Mouse (Mus musculus): ENCODE data around the gene Vwa8. TPM values are rescaled to one million over a fixed set of nuclear protein-coding genes. Genes with fewer than 3 reads are reported as not detected.

Vwa8 gene
- polyA plus RNA-seq, 1 experiment = 0.11 TPM

GRCm38 (mm10) chr14:79031230-79031740 lies 182.4 kb downstream of the Vwa8 start:
- TF ChIP-seq TAL1 (IDR thresholded peaks at IDR 0.05; ENCODE audit: low read length) (no peak), GATA1 (IDR thresholded peaks at IDR 0.05; ENCODE audit: low read length) (no peak)
- H3K27me3 ChIP-seq (ENCODE audit: control insufficient read depth) = no peaks in the 10 kb centered on the region
- no peaks in the 10 kb centered on the region for H3K9me3 ChIP-seq (ENCODE audit: control insufficient read depth, low read length)
- H3K36me3 ChIP-seq (ENCODE audit: control insufficient read depth) = no peaks in the 10 kb centered on the region
- no peak overlapping the region for H3K4me3 ChIP-seq (replicated peaks)
- H3K4me1 ChIP-seq (ENCODE audit: control insufficient read depth) = no peaks in the 10 kb centered on the region

- no peaks in the 10 kb centered on the region for H3K27me3 ChIP-seq (ENCODE audit: control insufficient read depth)
- no peaks in the 10 kb centered on the region for H3K9me3 ChIP-seq (ENCODE audit: control insufficient read depth, low read length)
- no peaks in the 10 kb centered on the region for H3K36me3 ChIP-seq (ENCODE audit: control insufficient read depth)
- no peak for TF ChIP-seq TAL1 (IDR thresholded peaks at IDR 0.05; ENCODE audit: low read length)
- no peak for TF ChIP-seq GATA1 (IDR thresholded peaks at IDR 0.05; ENCODE audit: low read length)
- H3K4me1 ChIP-seq (ENCODE audit: control insufficient read depth) = no peaks in the 10 kb centered on the region
- no peak overlapping the region for H3K4me3 ChIP-seq (replicated peaks)
These were observed 184.5 kb downstream of the Vwa8 start for GRCm38 (mm10) chr14:79033396-79033795.

GRCm38 (mm10) chr14:79034511-79034913 lies 185.7 kb downstream of the Vwa8 start:
- Histone ChIP-seq H3K36me3 (ENCODE audit: control insufficient read depth) (no peaks in the 10 kb centered on the region), H3K9me3 (ENCODE audit: control insufficient read depth, low read length) (no peaks in the 10 kb centered on the region), H3K4me3 (replicated peaks) (no peak overlapping the region), H3K27me3 (ENCODE audit: control insufficient read depth) (no peaks in the 10 kb centered on the region), H3K4me1 (ENCODE audit: control insufficient read depth) (no peaks in the 10 kb centered on the region)
- TF ChIP-seq GATA1 (IDR thresholded peaks at IDR 0.05; ENCODE audit: low read length) (no peak), TAL1 (IDR thresholded peaks at IDR 0.05; ENCODE audit: low read length) (no peak)

- Histone ChIP-seq H3K9me3 (ENCODE audit: control insufficient read depth, low read length) (no peaks in the 10 kb centered on the region), H3K36me3 (ENCODE audit: control insufficient read depth) (no peaks in the 10 kb centered on the region; the same call in 1 of the 2 replicates), H3K4me1 (ENCODE audit: control insufficient read depth) (no peaks in the 10 kb centered on the region), H3K4me3 (replicated peaks) (no peak overlapping the region), H3K27me3 (ENCODE audit: control insufficient read depth) (no peaks in the 10 kb centered on the region)
- TF ChIP-seq GATA1 (IDR thresholded peaks at IDR 0.05; ENCODE audit: low read length) (no peak), TAL1 (IDR thresholded peaks at IDR 0.05; ENCODE audit: low read length) (no peak)
These were observed 186.7 kb downstream of the Vwa8 start for GRCm38 (mm10) chr14:79035575-79035974.

GRCm38 (mm10) chr14:79047186-79047585 lies 198.3 kb downstream of the Vwa8 start:
- no peaks in the 10 kb centered on the region for H3K9me3 ChIP-seq (ENCODE audit: control insufficient read depth, low read length)
- H3K27me3 ChIP-seq (ENCODE audit: control insufficient read depth) = no peaks in the 10 kb centered on the region
- no peak for TF ChIP-seq TAL1 (IDR thresholded peaks at IDR 0.05; ENCODE audit: low read length)
- TF ChIP-seq GATA1 (IDR thresholded peaks at IDR 0.05; ENCODE audit: low read length) = no peak
- H3K4me3 ChIP-seq (replicated peaks) = no peak overlapping the region
- H3K4me1 ChIP-seq (ENCODE audit: control insufficient read depth) = no peaks in the 10 kb centered on the region
- no peaks in the 10 kb centered on the region; the same call in 1 of the 2 replicates for H3K36me3 ChIP-seq (ENCODE audit: control insufficient read depth)

DNA sequence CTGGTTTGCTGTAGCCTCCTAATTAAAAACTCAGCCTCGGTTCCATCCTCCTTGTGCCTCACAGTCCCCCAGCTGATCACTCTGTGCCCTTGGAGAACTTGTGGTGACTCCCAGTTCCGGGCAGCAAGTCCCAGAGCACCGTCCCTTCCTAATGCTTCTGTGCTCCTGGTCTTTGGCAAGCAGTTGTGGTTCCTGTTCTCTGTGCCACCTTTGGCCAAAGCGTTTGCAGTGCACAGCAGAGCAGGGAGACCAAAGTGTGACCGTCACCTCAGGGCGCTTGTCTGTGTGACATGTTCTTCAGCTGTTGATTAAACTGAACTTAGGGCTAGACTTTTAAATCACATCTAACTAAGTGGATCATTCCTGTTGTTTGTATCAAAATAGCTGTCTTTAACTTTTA lies 199.1 kb downstream of the Vwa8 start:
- no peak for TF ChIP-seq GATA1 (IDR thresholded peaks at IDR 0.05; ENCODE audit: low read length)
- no peak for TF ChIP-seq TAL1 (IDR thresholded peaks at IDR 0.05; ENCODE audit: low read length)
- Histone ChIP-seq H3K27me3 (ENCODE audit: control insufficient read depth) (no peaks in the 10 kb centered on the region), H3K36me3 (ENCODE audit: control insufficient read depth) (no peaks in the 10 kb centered on the region; the same call in 1 of the 2 replicates), H3K4me3 (replicated peaks) (no peak overlapping the region), H3K9me3 (ENCODE audit: control insufficient read depth, low read length) (no peaks in the 10 kb centered on the region), H3K4me1 (ENCODE audit: control insufficient read depth) (no peaks in the 10 kb centered on the region)

- H3K9me3 ChIP-seq (ENCODE audit: control insufficient read depth, low read length) = no peaks in the 10 kb centered on the region
- H3K4me1 ChIP-seq (ENCODE audit: control insufficient read depth) = no peaks in the 10 kb centered on the region
- H3K27me3 ChIP-seq (ENCODE audit: control insufficient read depth) = no peaks in the 10 kb centered on the region
- no peak overlapping the region for H3K4me3 ChIP-seq (replicated peaks)
- no peaks in the 10 kb centered on the region; the same call in 1 of the 2 replicates for H3K36me3 ChIP-seq (ENCODE audit: control insufficient read depth)
- TF ChIP-seq TAL1 (IDR thresholded peaks at IDR 0.05; ENCODE audit: low read length) (no peak), GATA1 (IDR thresholded peaks at IDR 0.05; ENCODE audit: low read length) (no peak)
These were observed 200.7 kb downstream of the Vwa8 start for GRCm38 (mm10) chr14:79049544-79049943.

DNA sequence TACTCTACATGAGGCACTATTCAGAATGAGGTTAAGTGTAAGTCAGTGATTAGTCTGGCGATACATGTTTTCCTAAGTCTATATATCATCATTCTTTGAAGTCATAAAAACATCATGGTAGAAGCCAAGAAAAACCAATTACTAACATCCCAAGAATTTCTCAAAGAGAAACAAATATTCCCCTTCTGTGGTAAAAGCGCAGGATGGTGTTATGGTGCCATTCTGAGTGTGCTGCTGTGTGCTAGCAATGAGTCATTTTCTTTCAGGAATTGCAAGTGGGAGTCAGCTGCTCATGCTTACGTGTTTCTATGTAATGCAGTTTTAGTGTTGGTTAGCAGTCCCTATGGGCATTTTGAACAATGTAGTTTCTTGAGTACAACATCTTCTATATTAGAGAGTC lies 216.8 kb downstream of the Vwa8 start:
- Histone ChIP-seq H3K4me3 (replicated peaks) (no peak overlapping the region), H3K4me1 (ENCODE audit: control insufficient read depth) (no peaks in the 10 kb centered on the region), H3K9me3 (ENCODE audit: control insufficient read depth, low read length) (no peaks in the 10 kb centered on the region), H3K36me3 (ENCODE audit: control insufficient read depth) (peaks cover 2% of the 10 kb centered on the region; the same call in 1 of the 2 replicates), H3K27me3 (ENCODE audit: control insufficient read depth) (no peaks in the 10 kb centered on the region)
- TF ChIP-seq GATA1 (IDR thresholded peaks at IDR 0.05; ENCODE audit: low read length) = no peak
- TF ChIP-seq TAL1 (IDR thresholded peaks at IDR 0.05; ENCODE audit: low read length) = no peak

- Histone ChIP-seq H3K4me1 (ENCODE audit: control insufficient read depth) (no peaks in the 10 kb centered on the region), H3K36me3 (ENCODE audit: control insufficient read depth) (peaks cover 2% of the 10 kb centered on the region; the same call in 1 of the 2 replicates), H3K27me3 (ENCODE audit: control insufficient read depth) (no peaks in the 10 kb centered on the region), H3K4me3 (replicated peaks) (no peak overlapping the region), H3K9me3 (ENCODE audit: control insufficient read depth, low read length) (no peaks in the 10 kb centered on the region)
- TF ChIP-seq GATA1 (IDR thresholded peaks at IDR 0.05; ENCODE audit: low read length) (no peak), TAL1 (IDR thresholded peaks at IDR 0.05; ENCODE audit: low read length) (no peak)
These were observed 220.7 kb downstream of the Vwa8 start for GRCm38 (mm10) chr14:79069515-79069914.

DNA sequence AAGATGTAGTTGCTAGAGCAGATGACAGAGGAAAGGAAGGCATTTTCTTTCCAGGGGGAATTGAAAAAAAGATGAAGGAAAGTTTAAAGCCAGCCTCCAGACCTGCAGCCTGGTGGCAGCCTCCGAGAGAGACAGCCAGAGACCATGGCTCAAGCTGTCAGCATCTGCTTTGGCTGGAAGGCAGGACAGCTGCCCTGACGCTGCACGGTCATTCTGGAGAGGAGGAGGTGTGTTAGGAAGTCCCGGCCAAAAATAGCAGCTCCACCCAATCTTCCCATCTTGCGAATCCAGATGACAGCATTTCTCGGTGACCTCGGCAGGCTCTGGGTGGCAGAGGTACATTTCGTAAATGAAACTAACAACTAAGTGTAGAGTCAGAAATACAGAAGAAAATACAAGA lies 225.9 kb downstream of the Vwa8 start:
- Histone ChIP-seq H3K27me3 (ENCODE audit: control insufficient read depth) (no peaks in the 10 kb centered on the region), H3K36me3 (ENCODE audit: control insufficient read depth) (no peaks in the 10 kb centered on the region; the same call in 1 of the 2 replicates), H3K4me3 (replicated peaks) (no peak overlapping the region), H3K9me3 (ENCODE audit: control insufficient read depth, low read length) (no peaks in the 10 kb centered on the region), H3K4me1 (ENCODE audit: control insufficient read depth) (no peaks in the 10 kb centered on the region)
- no peak for TF ChIP-seq GATA1 (IDR thresholded peaks at IDR 0.05; ENCODE audit: low read length)
- no peak for TF ChIP-seq TAL1 (IDR thresholded peaks at IDR 0.05; ENCODE audit: low read length)
